Mouse (Mus musculus) CH12.LX (cell line): ENCODE results near the gene Mkrn3.

Experiments
- CTCF ChIP-seq, 2 experiments: IDR thresholded peaks in 1 of 2; conservative IDR thresholded peaks in 1 of 2; 2 replicates each; pipeline ENCODE4 v1.5.1; 2011 to 2012; ENCODE audit warnings: low read depth in 2 of 2, low read length in 2 of 2, improper control_type of control experiment in 1 of 2, inconsistent platforms in 1 of 2, mild to moderate bottlenecking in 1 of 2, moderate library complexity in 1 of 2
- ELF1 ChIP-seq: IDR thresholded peaks from 2 replicates; pipeline ENCODE4 v1.6.1; 2014; ENCODE audit warnings: low read depth, mild to moderate bottlenecking, inconsistent platforms, low read length, improper control_type of control experiment
- JUN ChIP-seq: IDR thresholded peaks from 2 replicates; pipeline ENCODE4 v1.6.1; 2011; ENCODE audit warnings: low read depth, mild to moderate bottlenecking, low read length, improper control_type of control experiment, moderate library complexity; ENCODE audit not compliant: insufficient read depth
- ZKSCAN1 ChIP-seq: IDR thresholded peaks from 2 replicates; pipeline ENCODE4 v1.6.1; 2012; ENCODE audit warnings: low read depth, inconsistent platforms, low read length, improper control_type of control experiment, borderline replicate concordance

DNA sequence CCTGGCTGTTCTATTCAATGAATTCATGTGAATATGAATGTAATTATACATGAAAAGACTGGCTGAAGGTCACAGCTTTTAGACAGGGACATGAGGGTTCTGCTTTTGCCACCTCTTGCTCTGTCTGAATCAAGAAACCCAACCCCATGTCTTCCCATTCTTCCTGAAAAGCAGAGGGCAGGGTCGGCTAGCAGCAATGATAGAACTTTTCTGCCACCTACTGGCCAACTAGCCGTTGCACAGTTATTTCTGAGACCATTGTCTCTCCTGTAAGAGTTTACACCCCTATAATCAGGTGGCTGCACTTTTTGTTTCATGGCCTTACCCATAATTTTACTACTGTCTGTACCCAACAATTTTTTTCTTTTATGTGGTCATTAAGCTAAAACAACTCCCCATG is 37.5 kb downstream of the Mkrn3 start:
- TF ChIP-seq JUN (no peak), CTCF (conservative IDR thresholded peaks at IDR 0.05 in 1 of 2, IDR thresholded peaks at IDR 0.05 in 1 of 2; ENCODE audit: low read depth in 2 of 2, low read length in 2 of 2) (peak in 1 of 2 experiments; percentile 40; a peak in 2 of 4 replicates), ZKSCAN1 (no peak), ELF1 (no peak)
